Mouse (Mus musculus) midbrain, embryonic 12.5 days (tissue): ENCODE results near the gene Pigv. TPM values are rescaled to one million over a fixed set of nuclear protein-coding genes. Genes with fewer than 3 reads are reported as not detected.

ENCODE experiments used
- ATAC-seq: fragments of 200-750 bp; cut with Nextera tagmentation; 2 replicates; pipeline ENCODE4 v1.8.0; 2017; ENCODE audit warnings: low read depth, moderate TSS enrichment, moderate library complexity; ENCODE audit not compliant: low FRiP score
- H3K27ac ChIP-seq: fragments of 300-500 bp; sonication (generic); replicated peaks from 2 replicates; pipeline ENCODE4 v1.5.1; 2016; ENCODE audit warnings: mild to moderate bottlenecking
- H3K27me3 ChIP-seq: fragments of 300-500 bp; sonication (generic); 2 replicates; pipeline ENCODE4 v1.6.1; 2016; ENCODE audit warnings: mild to moderate bottlenecking
- H3K36me3 ChIP-seq: fragments of 300-500 bp; sonication (generic); 2 replicates; pipeline ENCODE4 v1.6.1; 2016
- H3K4me1 ChIP-seq: fragments of 300-500 bp; sonication (generic); 2 replicates; pipeline ENCODE4 v1.6.1; 2016
- H3K4me2 ChIP-seq: fragments of 300-500 bp; sonication (generic); replicated peaks from 2 replicates; pipeline ENCODE4 v1.6.1; 2016; ENCODE audit warnings: mild to moderate bottlenecking, moderate library complexity
- H3K4me3 ChIP-seq: fragments of 300-500 bp; sonication (generic); 2 replicates; pipeline ENCODE4 v1.5.1; 2016; ENCODE audit warnings: mild to moderate bottlenecking
- H3K9ac ChIP-seq: fragments of 300-500 bp; sonication (generic); replicated peaks from 2 replicates; pipeline ENCODE4 v1.6.1; 2016; ENCODE audit warnings: mild to moderate bottlenecking, moderate library complexity
- H3K9me3 ChIP-seq: fragments of 300-500 bp; sonication (generic); 2 replicates; pipeline ENCODE4 v1.6.1; 2016; ENCODE audit warnings: mild to moderate bottlenecking
- WGBS: fragments of 180-500 bp; shearing (Covaris S2); methylation state at CpG from one replicate; pipeline ENCODE4 v1.1.7; 2016; 5-methylcytosine and 5-hydroxymethylcytosine counted together
- polyA plus RNA-seq: library from polyadenylated mRNA; unstranded; fragments of >200 nt; fragmentation: Nextera tagmentation; extraction: Ambion mirVana; gene quantifications from 2 replicates; pipeline ENCODE4 v1.2.1, GENCODE M21; 2016

Gene Pigv
- polyA plus RNA-seq, 1 experiment from 2014 or later, result 19.1 TPM

DNA sequence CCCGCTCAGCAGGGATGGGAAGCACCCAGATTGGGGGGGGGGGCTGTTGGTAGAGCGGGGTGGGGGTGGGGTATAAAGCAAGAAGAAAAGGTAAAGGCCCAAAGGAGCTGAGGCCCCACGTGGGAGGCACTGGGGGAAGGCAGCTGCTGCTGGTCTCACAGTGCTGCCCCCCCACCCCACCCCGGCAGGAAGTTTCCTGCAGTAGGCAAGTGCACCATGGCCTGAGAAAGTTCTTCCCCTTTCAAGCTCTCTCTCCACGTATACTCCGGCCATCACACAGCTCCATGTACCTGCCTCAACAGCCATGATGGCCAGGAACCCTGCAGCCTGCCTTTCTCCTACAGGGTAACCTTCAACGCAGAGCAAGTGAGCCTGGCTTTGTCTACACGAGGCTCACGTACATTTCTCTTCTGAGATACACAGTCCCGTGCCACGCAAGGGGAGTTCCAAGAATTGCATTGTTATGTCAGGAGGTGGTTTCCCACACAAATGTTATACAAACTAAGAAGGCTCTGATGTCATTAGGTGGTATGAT lies 50.2 kb downstream of the Pigv start:
- ATAC-seq, result no peak
- Histone ChIP-seq H3K36me3 (peaks cover 50% of the 10 kb centered on the region), H3K27me3 (no peaks in the 10 kb centered on the region)

DNA sequence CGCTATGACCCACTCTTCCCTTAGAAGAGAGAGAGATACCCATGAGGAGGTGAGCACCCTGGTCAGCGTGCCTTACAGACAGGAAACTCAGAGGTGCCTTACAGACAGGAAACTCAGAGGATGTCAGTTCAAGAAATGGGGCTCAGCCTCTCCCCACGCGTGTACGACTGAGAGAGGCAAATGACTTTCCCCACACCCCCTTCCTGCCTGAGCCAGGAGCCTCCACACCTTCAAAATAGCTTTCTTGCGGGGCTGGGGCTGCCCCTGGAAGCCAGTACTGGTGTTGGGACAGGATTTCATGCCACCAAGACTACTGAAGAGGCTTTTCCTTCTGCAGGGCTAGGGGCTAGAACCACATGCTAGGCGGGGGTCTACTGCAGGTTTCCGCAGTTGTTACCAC lies 51.8 kb downstream of the Pigv start:
- no peaks in the 10 kb centered on the region for H3K27me3 ChIP-seq
- H3K36me3 ChIP-seq, result peaks cover 38% of the 10 kb centered on the region
- H3K9ac ChIP-seq, result no peak overlapping the region
- no peak for ATAC-seq
- no peaks in the 10 kb centered on the region for H3K4me1 ChIP-seq
- H3K4me3 ChIP-seq, result no peak overlapping the region
- H3K9me3 ChIP-seq, result no peaks in the 10 kb centered on the region
- WGBS, result 89% methylated on average over 8 of the region's 8 CpGs
- H3K4me2 ChIP-seq, result no peak overlapping the region
- no peak overlapping the region for H3K27ac ChIP-seq

More for the DNA sequence above, 50.2 kb downstream of the Pigv start:
- no peak overlapping the region for H3K4me2 ChIP-seq
- H3K9ac ChIP-seq, result no peak overlapping the region
- no peak overlapping the region for H3K4me3 ChIP-seq
- no peak overlapping the region for H3K27ac ChIP-seq
- WGBS, result 85% methylated on average over 10 of the region's 11 CpGs
- H3K4me1 ChIP-seq, result no peaks in the 10 kb centered on the region
- H3K9me3 ChIP-seq, result no peaks in the 10 kb centered on the region

DNA sequence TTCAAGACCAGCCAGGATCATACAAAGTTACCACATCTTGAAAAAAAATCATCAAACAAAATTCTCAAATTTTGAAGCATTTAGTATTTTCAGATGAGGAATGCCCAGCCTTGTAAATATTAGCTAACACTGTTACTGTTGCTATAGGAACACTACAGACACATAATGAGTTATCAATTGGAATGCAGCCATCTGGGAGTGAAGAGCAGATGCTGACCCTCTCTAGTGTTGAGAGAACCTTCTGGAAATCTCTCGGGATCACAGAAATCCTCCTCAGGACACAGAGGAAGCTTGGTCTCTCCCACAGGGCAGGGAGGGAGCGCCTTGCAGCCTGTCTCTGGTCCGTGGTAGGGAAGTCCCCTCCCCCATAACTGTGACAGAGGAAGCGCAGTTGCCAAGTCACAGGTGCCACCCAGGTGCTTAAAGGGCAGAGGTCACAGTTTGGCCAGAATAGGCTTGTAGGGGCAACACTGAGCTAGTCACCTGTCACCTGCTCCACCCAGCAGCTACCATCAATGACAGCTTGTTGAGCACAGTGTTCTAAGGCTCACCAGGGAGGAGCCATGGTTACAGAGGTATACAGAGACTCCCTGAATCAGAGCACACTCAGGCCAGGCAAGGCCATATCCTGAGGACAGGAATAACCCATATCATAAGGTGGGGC lies 52.8 kb downstream of the Pigv start:
- Histone ChIP-seq H3K9ac (no peak overlapping the region), H3K9me3 (no peaks in the 10 kb centered on the region), H3K27me3 (no peaks in the 10 kb centered on the region), H3K27ac (no peak overlapping the region), H3K4me3 (no peak overlapping the region), H3K36me3 (peaks cover 29% of the 10 kb centered on the region), H3K4me1 (no peaks in the 10 kb centered on the region), H3K4me2 (no peak overlapping the region)
- ATAC-seq, result no peak
- 80% methylated on average over 4 of the region's 4 CpGs for WGBS

DNA sequence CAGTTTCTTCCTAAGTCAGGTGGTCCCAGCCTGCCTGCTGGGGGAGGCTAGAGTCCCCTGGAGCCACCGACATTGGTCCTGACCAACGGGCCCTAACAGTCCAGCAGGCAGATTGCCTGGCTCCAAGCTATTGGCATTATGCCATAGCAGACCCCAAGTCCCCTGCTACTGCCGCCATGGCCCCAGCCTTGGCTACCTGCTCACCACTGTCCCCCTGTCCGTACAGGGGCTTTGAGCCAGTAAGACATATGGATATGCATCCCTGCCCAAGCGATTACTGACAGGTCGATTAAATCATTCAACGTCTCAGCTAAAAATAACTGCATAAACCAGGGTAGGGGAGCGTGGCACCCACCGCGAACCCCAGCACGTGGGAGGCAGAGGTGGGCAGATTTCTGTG lies 54.5 kb downstream of the Pigv start:
- Histone ChIP-seq H3K4me3 (no peak overlapping the region), H3K36me3 (peaks cover 28% of the 10 kb centered on the region), H3K27me3 (no peaks in the 10 kb centered on the region), H3K4me2 (no peak overlapping the region), H3K9ac (no peak overlapping the region), H3K9me3 (no peaks in the 10 kb centered on the region), H3K4me1 (no peaks in the 10 kb centered on the region), H3K27ac (no peak overlapping the region)
- 96% methylated on average over 11 of the region's 11 CpGs for WGBS
- ATAC-seq, result no peak

DNA sequence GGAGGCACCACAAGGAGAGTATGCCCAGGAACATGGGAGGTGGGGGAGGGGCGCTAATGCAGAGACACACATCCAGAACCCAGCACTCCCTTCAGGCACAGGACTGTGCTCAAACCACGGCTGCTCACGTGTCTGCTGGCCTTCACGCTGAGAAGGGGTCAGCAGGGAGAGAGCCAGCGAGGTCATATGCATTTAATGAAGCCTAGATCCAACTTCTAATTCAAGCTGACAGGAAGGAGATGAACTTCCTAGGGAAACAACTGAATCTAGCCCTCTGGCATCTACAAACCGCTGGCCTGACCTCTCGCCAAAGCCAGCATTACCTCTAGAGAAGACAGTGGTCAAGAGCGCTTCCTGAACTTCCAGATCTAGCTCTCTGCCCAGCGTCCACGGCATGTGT lies 57.0 kb downstream of the Pigv start:
- no peaks in the 10 kb centered on the region for H3K4me1 ChIP-seq
- ATAC-seq, result no peak
- H3K9ac ChIP-seq, result no peak overlapping the region
- no peak overlapping the region for H3K27ac ChIP-seq
- WGBS, result 85% methylated on average over 10 of the region's 10 CpGs
- H3K36me3 ChIP-seq, result peaks cover 35% of the 10 kb centered on the region
- no peaks in the 10 kb centered on the region for H3K27me3 ChIP-seq
- no peak overlapping the region for H3K4me2 ChIP-seq
- H3K4me3 ChIP-seq, result no peak overlapping the region
- peaks cover 3% of the 10 kb centered on the region; the same call in 1 of the 2 replicates for H3K9me3 ChIP-seq

DNA sequence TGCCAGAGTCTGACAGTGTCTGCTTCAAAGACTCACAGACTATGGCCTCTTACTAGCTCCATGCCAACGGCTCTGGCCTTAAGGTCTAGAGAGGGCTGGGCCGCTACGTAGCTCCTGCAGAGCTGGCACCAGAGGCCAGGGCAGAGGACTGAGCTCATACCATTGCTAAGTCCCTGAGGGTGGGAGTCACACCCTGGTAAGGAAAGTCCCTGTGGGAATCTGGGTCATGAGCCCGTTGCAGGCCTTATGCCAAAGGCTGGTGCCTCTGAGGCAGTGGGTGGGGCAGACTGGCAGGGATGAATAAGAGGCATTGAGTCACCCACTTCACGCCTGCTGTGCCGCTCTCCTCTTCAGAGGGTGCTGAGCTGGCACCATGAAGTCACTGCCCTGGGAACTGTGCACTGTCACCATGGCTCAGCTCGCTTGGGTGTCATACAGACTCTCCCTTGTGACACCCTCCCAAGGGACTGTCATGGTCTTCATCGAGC lies 58.1 kb downstream of the Pigv start:
- Histone ChIP-seq H3K27ac (no peak overlapping the region), H3K9ac (no peak overlapping the region), H3K4me3 (no peak overlapping the region), H3K27me3 (no peaks in the 10 kb centered on the region), H3K4me2 (no peak overlapping the region), H3K4me1 (no peaks in the 10 kb centered on the region), H3K36me3 (peaks cover 30% of the 10 kb centered on the region), H3K9me3 (peaks cover 3% of the 10 kb centered on the region; the same call in 1 of the 2 replicates)
- 91% methylated on average over 8 of the region's 8 CpGs for WGBS
- no peak for ATAC-seq

DNA sequence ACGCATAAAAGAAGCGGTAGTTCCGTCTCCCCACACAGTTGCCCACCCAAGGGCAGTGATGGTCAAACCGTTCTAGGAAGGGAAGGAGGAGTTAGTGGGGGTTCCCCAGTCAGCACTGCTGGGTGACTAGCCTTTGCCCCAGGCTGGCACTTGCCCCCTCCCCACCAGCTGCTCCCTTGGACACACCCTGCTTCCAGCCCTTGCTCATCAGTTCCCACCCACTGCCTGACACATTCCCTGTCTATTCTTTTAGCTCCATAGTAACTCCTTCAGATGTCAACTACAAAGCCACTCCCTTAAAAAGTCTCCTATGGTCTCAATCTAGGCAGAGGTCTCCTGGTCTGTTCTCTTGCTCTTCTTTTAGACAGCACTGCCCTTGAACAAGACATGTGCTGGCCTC lies 58.6 kb downstream of the Pigv start:
- no peak overlapping the region for H3K27ac ChIP-seq
- no peaks in the 10 kb centered on the region for H3K4me1 ChIP-seq
- H3K4me2 ChIP-seq, result no peak overlapping the region
- ATAC-seq, result no peak
- peaks cover 3% of the 10 kb centered on the region; the same call in 1 of the 2 replicates for H3K9me3 ChIP-seq
- no peaks in the 10 kb centered on the region for H3K27me3 ChIP-seq
- H3K4me3 ChIP-seq, result no peak overlapping the region
- H3K9ac ChIP-seq, result no peak overlapping the region
- WGBS, result 84% methylated on average over 4 of the region's 4 CpGs
- peaks cover 30% of the 10 kb centered on the region for H3K36me3 ChIP-seq

DNA sequence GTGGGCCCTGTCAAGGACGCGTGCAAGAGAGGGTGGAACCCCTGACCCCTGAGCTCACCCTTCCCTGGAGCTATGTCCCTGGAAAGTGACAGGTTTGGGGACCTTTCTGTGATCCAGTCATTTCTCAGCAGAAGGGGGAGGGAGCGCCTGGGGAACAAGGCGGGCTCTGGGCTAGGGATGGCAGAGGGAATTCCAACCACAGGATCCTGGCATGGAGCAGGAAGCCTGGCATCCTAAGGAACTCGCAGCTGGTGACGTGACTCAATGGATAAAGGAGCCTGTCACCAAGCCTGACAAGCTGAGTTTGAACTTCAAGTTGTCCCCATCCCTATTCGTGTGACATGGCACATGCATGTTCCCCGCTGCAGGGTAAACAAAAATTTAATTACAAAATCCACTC lies 59.4 kb downstream of the Pigv start:
- H3K4me1 ChIP-seq, result no peaks in the 10 kb centered on the region
- no peak overlapping the region for H3K4me3 ChIP-seq
- 88% methylated on average over 8 of the region's 8 CpGs for WGBS
- ATAC-seq, result no peak
- H3K9ac ChIP-seq, result no peak overlapping the region
- no peak overlapping the region for H3K4me2 ChIP-seq
- H3K36me3 ChIP-seq, result peaks cover 38% of the 10 kb centered on the region
- H3K27ac ChIP-seq, result no peak overlapping the region
- H3K27me3 ChIP-seq, result no peaks in the 10 kb centered on the region
- H3K9me3 ChIP-seq, result peaks cover 3% of the 10 kb centered on the region; the same call in 1 of the 2 replicates

DNA sequence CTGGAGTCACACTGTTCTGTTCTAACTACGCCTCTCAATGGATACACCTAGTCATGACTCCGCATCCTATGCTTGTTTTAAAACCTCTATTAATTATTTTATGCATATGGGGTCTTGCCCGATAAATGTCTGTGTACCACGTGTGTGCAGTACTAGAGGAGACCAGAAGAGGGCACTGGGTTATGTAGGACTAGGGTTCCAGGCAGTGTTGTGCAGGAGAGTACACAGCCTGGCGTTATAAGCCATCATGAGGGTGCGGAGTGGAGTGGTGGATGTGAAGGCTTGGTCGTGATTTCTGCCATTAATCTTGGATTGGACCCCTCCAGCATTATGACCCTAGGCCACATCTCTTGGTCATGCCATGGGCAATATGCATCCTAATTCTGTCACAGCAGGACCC lies 60.0 kb downstream of the Pigv start:
- no peak for ATAC-seq
- Histone ChIP-seq H3K4me1 (no peaks in the 10 kb centered on the region), H3K9ac (no peak overlapping the region), H3K4me3 (no peak overlapping the region), H3K4me2 (no peak overlapping the region), H3K27ac (no peak overlapping the region), H3K36me3 (peaks cover 40% of the 10 kb centered on the region), H3K27me3 (no peaks in the 10 kb centered on the region), H3K9me3 (peaks cover 3% of the 10 kb centered on the region; the same call in 1 of the 2 replicates)
- 97% methylated on average over 7 of the region's 7 CpGs for WGBS

DNA sequence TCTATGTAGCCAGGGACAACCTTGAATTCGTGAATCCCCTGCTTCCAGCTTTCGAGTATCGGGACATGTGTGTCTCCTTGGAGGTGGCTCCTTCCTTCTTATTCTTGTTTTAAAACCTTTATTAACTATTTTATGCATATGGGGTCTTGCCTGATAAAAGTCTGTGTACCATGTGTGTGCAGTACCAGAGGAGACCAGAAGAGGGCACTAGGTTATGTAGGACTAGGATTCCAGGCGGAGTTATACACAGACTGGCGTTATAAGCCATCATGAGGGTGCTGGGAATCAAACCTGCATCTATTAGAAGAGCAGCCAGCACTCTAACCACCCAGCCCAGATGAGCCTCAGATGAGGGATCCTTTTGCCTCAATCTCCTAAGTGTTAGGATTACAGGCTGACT lies 60.6 kb downstream of the Pigv start:
- ATAC-seq, result no peak
- Histone ChIP-seq H3K36me3 (peaks cover 37% of the 10 kb centered on the region), H3K4me3 (no peak overlapping the region), H3K9ac (no peak overlapping the region), H3K4me1 (no peaks in the 10 kb centered on the region), H3K9me3 (peaks cover 3% of the 10 kb centered on the region; the same call in 1 of the 2 replicates), H3K4me2 (no peak overlapping the region), H3K27ac (no peak overlapping the region), H3K27me3 (no peaks in the 10 kb centered on the region)
- 97% methylated on average over 5 of the region's 5 CpGs for WGBS
